Comparison of ENCODE assay signal across 1 mouse cellular context in genomic region chr9:56949767-56950166, GRCm38 (mm10).
TF ChIP-seq lines count a peak whose summit lies in the region.

No protein-coding gene starts in this region.

TF ChIP-seq in MEL, 35 proteins besides CTCF, POLR2A, EP300 and RAD21:
- TF ChIP-seq SIN3A (IDR thresholded peaks at IDR 0.05; ENCODE audit: low read length) (peak; percentile 34; the same call in 1 of the 2 replicates), ELF1 (IDR thresholded peaks at IDR 0.05; ENCODE audit: low read depth, low read length) (no peak)
